ENCODE assay signal across 8 mouse cellular contexts in the genomic region with DNA sequence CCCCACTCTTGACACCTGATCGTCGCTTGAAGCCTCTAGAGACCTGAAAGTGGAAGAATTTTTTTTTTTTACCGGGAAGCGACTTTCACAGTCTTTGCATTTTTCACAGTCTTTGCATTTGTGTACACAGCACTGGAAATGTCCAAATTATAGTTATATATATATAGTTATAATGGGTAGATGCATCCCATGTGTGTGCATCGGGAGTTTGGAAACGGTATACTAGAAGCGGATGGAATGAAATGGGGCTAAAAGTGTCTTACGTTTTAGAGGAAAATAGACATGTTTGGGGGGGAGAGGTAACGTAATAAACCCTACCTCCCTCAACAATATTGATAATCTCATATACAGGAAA. TPM values are rescaled to one million over a fixed set of nuclear protein-coding genes. Genes with fewer than 3 reads are reported as not detected.
DNase-seq lines count a peak whose midpoint lies in the region; ATAC-seq and TF ChIP-seq lines count a peak whose summit lies in the region.

No protein-coding gene starts in this region.

- H3K4me3 ChIP-seq in kidney, adult 2 months (ENCODE audit: insufficient read depth, low read depth, low read length) = peak overlapping the region; percentile 50
- H3K4me3 ChIP-seq in brown adipose tissue, adult 24 weeks (ENCODE audit: insufficient read depth, low read depth, low read length) = peak overlapping the region; percentile 65
- peak overlapping the region; percentile 93 for H3K4me3 ChIP-seq in hindbrain, embryonic 12.5 days
- H3K4me3 ChIP-seq in midbrain, embryonic 12.5 days = peak overlapping the region; percentile 91

- 31% methylated on average over 9 of the region's 9 CpGs for WGBS in kidney, adult 2 months
- WGBS in hindbrain, embryonic 12.5 days = 30% methylated on average over 9 of the region's 9 CpGs
- 31% methylated on average over 9 of the region's 9 CpGs for WGBS in midbrain, embryonic 12.5 days

- no peaks in the 10 kb centered on the region for H3K36me3 ChIP-seq in kidney, adult 2 months (ENCODE audit: control insufficient read depth, insufficient read depth, low read length)
- no peaks in the 10 kb centered on the region for H3K36me3 ChIP-seq in hindbrain, embryonic 12.5 days
- H3K36me3 ChIP-seq in midbrain, embryonic 12.5 days = no peaks in the 10 kb centered on the region

- H3K4me2 ChIP-seq in hindbrain, embryonic 12.5 days (replicated peaks) = peak overlapping the region; percentile 60
- H3K4me2 ChIP-seq in midbrain, embryonic 12.5 days (replicated peaks) = peak overlapping the region; percentile 66

- no peaks in the 10 kb centered on the region for H3K27me3 ChIP-seq in kidney, adult 2 months (replicated peaks; ENCODE audit: control insufficient read depth, insufficient read depth, low read length)
- no peaks in the 10 kb centered on the region for H3K27me3 ChIP-seq in hindbrain, embryonic 12.5 days
- H3K27me3 ChIP-seq in midbrain, embryonic 12.5 days = no peaks in the 10 kb centered on the region

- TF ChIP-seq CTCF in kidney, adult 2 months (conservative IDR thresholded peaks at IDR 0.05; ENCODE audit: insufficient read depth, insufficient read length, low read depth, low read length) = no peak

- H3K27ac ChIP-seq in kidney, adult 2 months (ENCODE audit: insufficient read depth, low read depth, low read length) = peak overlapping the region; percentile 85; the same call in 1 of the 2 replicates
- H3K27ac ChIP-seq in brown adipose tissue, adult 24 weeks (replicated peaks; ENCODE audit: low read depth, low read length) = peak overlapping the region; percentile 75
- H3K27ac ChIP-seq in hindbrain, embryonic 12.5 days = peak overlapping the region; percentile 95
- peak overlapping the region; percentile 92; the same call in 1 of the 2 replicates for H3K27ac ChIP-seq in midbrain, embryonic 12.5 days (replicated peaks)

- no peak for DNase-seq in kidney, adult 2 months
- DNase-seq in kidney, adult 18-20 months = no peak
- no peak for DNase-seq in thymus, postnatal 0 days (ENCODE audit: low spot score)

- H3K9ac ChIP-seq in hindbrain, embryonic 12.5 days = peak overlapping the region; percentile 92; the same call in 1 of the 2 replicates
- peak overlapping the region; percentile 93 for H3K9ac ChIP-seq in midbrain, embryonic 12.5 days (replicated peaks)

- ATAC-seq in hindbrain, embryonic 12.5 days (ENCODE audit: low FRiP score) = no peak; the same call in 1 of the 2 replicates
- ATAC-seq in midbrain, embryonic 12.5 days (ENCODE audit: low FRiP score, low read depth) = peak; percentile 24
- ATAC-seq in megakaryocyte-erythroid progenitor cell, adult 5-6 weeks (replicated peaks; ENCODE audit: low FRiP score, low TSS enrichment, poor library complexity, severe bottlenecking) = no peak
- ATAC-seq in inflammation-experienced regulatory T-cells, adult 6 months = no peak

- H3K9me3 ChIP-seq in hindbrain, embryonic 12.5 days (replicated peaks) = 0 out of 2 replicates have a peak, but pooled peaks cover 4% of the 10 kb centered on the region
- peaks cover 9% of the 10 kb centered on the region for H3K9me3 ChIP-seq in midbrain, embryonic 12.5 days

- TF ChIP-seq POLR2A in kidney, adult 2 months (IDR thresholded peaks at IDR 0.05; ENCODE audit: low read depth, low read length) = no peak

- peaks cover 4% of the 10 kb centered on the region; the same call in 1 of the 2 replicates for H3K4me1 ChIP-seq in kidney, adult 2 months (ENCODE audit: control insufficient read depth, insufficient read depth, low read length)
- peaks cover under 1% of the 10 kb centered on the region; the same call in 1 of the 2 replicates for H3K4me1 ChIP-seq in brown adipose tissue, adult 24 weeks (ENCODE audit: control insufficient read depth, insufficient read depth, insufficient read length, low read length)
- H3K4me1 ChIP-seq in hindbrain, embryonic 12.5 days = peaks cover 7% of the 10 kb centered on the region
- peaks cover 18% of the 10 kb centered on the region for H3K4me1 ChIP-seq in midbrain, embryonic 12.5 days

RNA-seq across cellular contexts. Expression of gene Smap1, which starts 0.4 kb away (rescaled TPM):
- polyA plus RNA-seq in kidney, adult 2 months (2012; rRNA removed) = 43.8 and 57.8 TPM in 2 replicates
- polyA plus RNA-seq in brown adipose tissue, adult 24 weeks (2012; ENCODE audit: insufficient read depth, insufficient read length, missing spikeins) = 56.7 and 58.5 TPM in 2 replicates
- 75.9 and 78.3 TPM in 2 replicates for polyA plus RNA-seq in hindbrain, embryonic 12.5 days (2016; fragmentation: Nextera tagmentation; extraction: Ambion mirVana)
- polyA plus RNA-seq in midbrain, embryonic 12.5 days (2016; fragmentation: Nextera tagmentation; extraction: Ambion mirVana) = 63.7 and 72.6 TPM in 2 replicates
- total RNA-seq in megakaryocyte-erythroid progenitor cell, adult 5-6 weeks (2014; fragmentation: Nextera tagmentation) = 87.1 and 94.7 TPM in 2 replicates
- total RNA-seq in megakaryocyte-erythroid progenitor cell, adult 5-6 weeks (2017) = 46.3 and 52.1 TPM in 2 replicates
- polyA plus RNA-seq in inflammation-experienced regulatory T-cells, adult 6 months (2017; shearing (Covaris generic)) = 10 to 100 TPM; 40.4 to 58.4 (median 53.7) TPM
- polyA plus RNA-seq in thymus, postnatal 0 days (2015; fragmentation: Nextera tagmentation; extraction: Ambion mirVana) = 41.5 and 45.8 TPM in 2 replicates
